Comparison of ENCODE assay signal across 22 mouse cellular contexts in genomic region chr13:114101155-114101554, GRCm38 (mm10).
DNase-seq lines count a peak whose midpoint lies in the region; ATAC-seq and TF ChIP-seq lines count a peak whose summit lies in the region.
"Had no signal": no experiment of that assay in that cellular context is flagged by ENCODE, and none has a peak within 500 bp of the region (broad histone marks: within the 10 kb centered on the region; RNA-seq: fewer than 3 reads in every experiment).

No protein-coding gene starts in this region.

- no peak overlapping the region for H3K4me2 ChIP-seq in embryonic facial prominence, embryonic 14.5 days (ENCODE audit: low read depth, low read length)
- no peak overlapping the region for H3K4me2 ChIP-seq in limb, embryonic 13.5 days (replicated peaks)
- H3K4me2 ChIP-seq in forebrain, postnatal 0 days (ENCODE audit: low read depth) = no peak overlapping the region
- H3K4me2 ChIP-seq: embryonic facial prominence, embryonic 15.5 days; forebrain, embryonic 15.5 days; heart, embryonic 12.5 days had no signal

- ATAC-seq in embryonic facial prominence, embryonic 14.5 days (ENCODE audit: low read depth) = no peak
- peak; percentile 40; the same call in 1 of the 2 replicates for ATAC-seq in limb, embryonic 13.5 days (ENCODE audit: low FRiP score, low read depth)
- no peak for ATAC-seq in forebrain, postnatal 0 days
- ATAC-seq: forebrain, embryonic 15.5 days; hindbrain, embryonic 16.5 days; inflammation-experienced regulatory T-cells, adult 6 months; intestine, postnatal 0 days had no signal

- H3K27me3 ChIP-seq in embryonic facial prominence, embryonic 14.5 days (replicated peaks; ENCODE audit: control insufficient read depth, insufficient read depth, low read length) = no peaks in the 10 kb centered on the region
- H3K27me3 ChIP-seq in embryonic facial prominence, embryonic 10.5 days (replicated peaks; ENCODE audit: low read depth, poor library complexity, severe bottlenecking) = no peaks in the 10 kb centered on the region
- no peaks in the 10 kb centered on the region for H3K27me3 ChIP-seq in limb, embryonic 13.5 days
- H3K27me3 ChIP-seq in limb, embryonic 10.5 days (ENCODE audit: low read depth, poor library complexity, severe bottlenecking) = no peaks in the 10 kb centered on the region
- no peaks in the 10 kb centered on the region for H3K27me3 ChIP-seq in forebrain, postnatal 0 days (ENCODE audit: insufficient read depth, low read length)
- H3K27me3 ChIP-seq: embryonic facial prominence, embryonic 15.5 days; forebrain, embryonic 15.5 days; heart, embryonic 12.5 days had no signal

- no peak for TF ChIP-seq POLR2A in embryonic fibroblast, embryonic 13.5 days (IDR thresholded peaks at IDR 0.05; ENCODE audit: low read depth, low read length)

- TF ChIP-seq CTCF in embryonic fibroblast, embryonic 13.5 days (IDR thresholded peaks at IDR 0.05; ENCODE audit: borderline replicate concordance, insufficient read depth, low read length) = no peak
- TF ChIP-seq CTCF in forebrain, postnatal 0 days (IDR thresholded peaks at IDR 0.05; ENCODE audit: low read depth) = no peak

- no peaks in the 10 kb centered on the region for H3K9me3 ChIP-seq in embryonic facial prominence, embryonic 14.5 days (ENCODE audit: control insufficient read depth, low read length)
- no peaks in the 10 kb centered on the region for H3K9me3 ChIP-seq in embryonic facial prominence, embryonic 10.5 days
- no peaks in the 10 kb centered on the region for H3K9me3 ChIP-seq in limb, embryonic 13.5 days
- H3K9me3 ChIP-seq in limb, embryonic 10.5 days (replicated peaks) = no peaks in the 10 kb centered on the region
- H3K9me3 ChIP-seq in forebrain, postnatal 0 days (ENCODE audit: low read length) = no peaks in the 10 kb centered on the region
- H3K9me3 ChIP-seq: embryonic facial prominence, embryonic 15.5 days; forebrain, embryonic 15.5 days; heart, embryonic 12.5 days had no signal

- no peak overlapping the region for H3K4me3 ChIP-seq in embryonic facial prominence, embryonic 14.5 days (ENCODE audit: low read depth, low read length)
- H3K4me3 ChIP-seq in embryonic facial prominence, embryonic 10.5 days = no peak overlapping the region
- H3K4me3 ChIP-seq in limb, embryonic 13.5 days = no peak overlapping the region
- H3K4me3 ChIP-seq in limb, embryonic 10.5 days = no peak overlapping the region
- no peak overlapping the region for H3K4me3 ChIP-seq in embryonic fibroblast, embryonic 13.5 days (ENCODE audit: insufficient read depth, low read length)
- no peak overlapping the region for H3K4me3 ChIP-seq in forebrain, postnatal 0 days (ENCODE audit: low read depth, low read length)
- H3K4me3 ChIP-seq: embryonic facial prominence, embryonic 15.5 days; forebrain, embryonic 15.5 days; heart, embryonic 12.5 days had no signal

- no peaks in the 10 kb centered on the region for H3K36me3 ChIP-seq in embryonic facial prominence, embryonic 14.5 days (ENCODE audit: control insufficient read depth, insufficient read depth, low read length)
- peaks cover 7% of the 10 kb centered on the region; the same call in 1 of the 2 replicates for H3K36me3 ChIP-seq in embryonic facial prominence, embryonic 10.5 days (replicated peaks)
- 0 out of 2 replicates have a peak, but pooled peaks cover 11% of the 10 kb centered on the region for H3K36me3 ChIP-seq in limb, embryonic 13.5 days
- no peaks in the 10 kb centered on the region for H3K36me3 ChIP-seq in limb, embryonic 10.5 days
- H3K36me3 ChIP-seq in forebrain, postnatal 0 days (ENCODE audit: insufficient read depth) = no peaks in the 10 kb centered on the region
- H3K36me3 ChIP-seq: embryonic facial prominence, embryonic 15.5 days; forebrain, embryonic 15.5 days had no signal

- H3K27ac ChIP-seq in embryonic facial prominence, embryonic 14.5 days (replicated peaks; ENCODE audit: low read depth, low read length) = peak overlapping the region; percentile 44; the same call in 1 of the 2 replicates
- no peak overlapping the region for H3K27ac ChIP-seq in embryonic facial prominence, embryonic 10.5 days (replicated peaks)
- no peak overlapping the region for H3K27ac ChIP-seq in limb, embryonic 13.5 days
- no peak overlapping the region for H3K27ac ChIP-seq in limb, embryonic 10.5 days
- 0 out of 2 replicates have a peak overlapping the region, but pooled peaks have one; percentile 52 for H3K27ac ChIP-seq in embryonic fibroblast, embryonic 13.5 days (ENCODE audit: insufficient read depth, low read length)
- H3K27ac ChIP-seq in forebrain, postnatal 0 days (ENCODE audit: low read depth, low read length) = no peak overlapping the region
- H3K27ac ChIP-seq: forebrain, embryonic 15.5 days had no signal

- H3K9ac ChIP-seq in embryonic facial prominence, embryonic 14.5 days (ENCODE audit: low read depth, low read length) = no peak overlapping the region
- H3K9ac ChIP-seq in limb, embryonic 13.5 days = no peak overlapping the region
- H3K9ac ChIP-seq in forebrain, postnatal 0 days = no peak overlapping the region
- H3K9ac ChIP-seq: embryonic facial prominence, embryonic 15.5 days; forebrain, embryonic 15.5 days; heart, embryonic 12.5 days had no signal

- WGBS in embryonic facial prominence, embryonic 14.5 days = 42% methylated on average over 5 of the region's 5 CpGs
- 75% methylated on average over 5 of the region's 5 CpGs for WGBS in embryonic facial prominence, embryonic 10.5 days
- WGBS in limb, embryonic 13.5 days = 40% methylated on average over 5 of the region's 5 CpGs
- 71% methylated on average over 5 of the region's 5 CpGs for WGBS in limb, embryonic 10.5 days
- 73% methylated on average over 5 of the region's 5 CpGs for WGBS in forebrain, postnatal 0 days

- peaks cover 5% of the 10 kb centered on the region; the same call in 1 of the 2 replicates for H3K4me1 ChIP-seq in embryonic facial prominence, embryonic 14.5 days (ENCODE audit: control insufficient read depth, insufficient read depth, low read length)
- no peaks in the 10 kb centered on the region for H3K4me1 ChIP-seq in embryonic facial prominence, embryonic 10.5 days
- H3K4me1 ChIP-seq in limb, embryonic 13.5 days = peaks cover 10% of the 10 kb centered on the region
- peaks cover 3% of the 10 kb centered on the region for H3K4me1 ChIP-seq in limb, embryonic 10.5 days
- peaks cover 2% of the 10 kb centered on the region; the same call in 1 of the 2 replicates for H3K4me1 ChIP-seq in embryonic fibroblast, embryonic 13.5 days (ENCODE audit: control insufficient read depth, insufficient read depth, low read length)
- H3K4me1 ChIP-seq in forebrain, postnatal 0 days (ENCODE audit: insufficient read depth) = no peaks in the 10 kb centered on the region
- H3K4me1 ChIP-seq: embryonic facial prominence, embryonic 15.5 days had no signal

- peak; percentile 85 for DNase-seq in embryonic facial prominence, embryonic 14.5 days (ENCODE audit: low spot score)
- DNase-seq in embryonic facial prominence, embryonic 10.5 days (ENCODE audit: low spot score) = no peak
- DNase-seq in limb, embryonic 10.5 days (ENCODE audit: low spot score) = no peak
- peak; percentile 94 for DNase-seq in NIH3T3 (ENCODE audit: low read depth)
- no peak for DNase-seq in forebrain, postnatal 0 days
- DNase-seq in layer of hippocampus, postnatal 25 days (ENCODE audit: extremely low spot score in 1 of 2, low spot score in 1 of 2) = no peak
- DNase-seq: adrenal gland, adult 8-10 months; adrenal gland, postnatal 36 days; cerebellum, adult 18-20 months; cerebellum, adult 9-11 months; cerebellum, postnatal 36 days; gastrocnemius, postnatal 36 days; heart, adult 18-20 months; heart, postnatal 36 days had no signal

Comparison
In these comparisons a context has a peak if more than half of its experiments do, and no peak if none do; other contexts are left out.
1. DNase-seq: peak in embryonic facial prominence, embryonic 14.5 days (single experiment) and NIH3T3 (single experiment); none in embryonic facial prominence, embryonic 10.5 days (single experiment), limb, embryonic 10.5 days (single experiment), forebrain, postnatal 0 days (single experiment) and layer of hippocampus, postnatal 25 days (0 of 2).
2. H3K27ac ChIP-seq: peak in embryonic facial prominence, embryonic 14.5 days (single experiment) and embryonic fibroblast, embryonic 13.5 days (single experiment); none in embryonic facial prominence, embryonic 10.5 days (single experiment), limb, embryonic 13.5 days (single experiment), limb, embryonic 10.5 days (single experiment) and forebrain, postnatal 0 days (single experiment).